8 mouse cellular contexts compared by ENCODE assay signal in the genomic region with DNA sequence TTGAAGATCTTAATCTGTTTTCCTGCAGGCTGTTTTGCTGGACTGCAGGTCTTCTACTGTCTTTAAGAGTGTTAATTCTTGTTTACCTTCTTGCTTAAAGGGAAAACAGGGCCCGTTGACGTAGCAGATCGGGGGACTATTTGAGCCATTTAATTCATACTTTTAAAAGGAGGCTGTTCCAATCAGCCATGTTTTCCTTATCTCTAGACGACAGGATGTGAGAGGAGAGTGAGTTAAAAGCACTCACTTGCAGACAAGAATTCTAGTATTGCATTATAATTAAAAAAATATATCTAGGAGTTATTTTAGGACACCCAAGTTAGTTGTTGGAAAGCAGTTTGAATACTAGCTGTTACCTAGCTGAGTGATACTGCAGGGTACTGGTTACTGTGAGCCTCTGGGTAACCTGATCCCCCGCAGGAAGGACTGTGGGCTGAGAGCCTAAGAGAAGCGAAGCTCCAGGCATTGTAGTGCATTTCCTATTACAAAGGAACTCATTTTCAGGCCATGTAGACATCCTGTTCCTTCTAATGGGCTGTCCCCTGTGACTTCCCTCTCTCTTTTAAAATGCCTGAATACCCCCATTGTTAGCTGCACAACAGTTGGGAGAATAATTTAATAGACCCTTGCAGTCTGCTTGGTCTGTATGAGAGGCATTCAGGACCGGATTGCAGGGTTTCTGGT. TPM values are rescaled to one million over a fixed set of nuclear protein-coding genes. Genes with fewer than 3 reads are reported as not detected.
DNase-seq lines count a peak whose midpoint lies in the region; ATAC-seq and TF ChIP-seq lines count a peak whose summit lies in the region.

No protein-coding gene starts in this region.

- peak overlapping the region; percentile 96 for H3K9ac ChIP-seq in heart, postnatal 0 days (replicated peaks; ENCODE audit: low read depth, low read length)
- H3K9ac ChIP-seq in limb, embryonic 12.5 days (replicated peaks), result peak overlapping the region; percentile 98
- H3K9ac ChIP-seq in midbrain, embryonic 14.5 days (replicated peaks; ENCODE audit: low read length), result peak overlapping the region; percentile 68

- WGBS in heart, postnatal 0 days, result 11% methylated on average over 7 of the region's 7 CpGs
- WGBS in limb, embryonic 12.5 days, result under 1% methylated on average over 7 of the region's 7 CpGs
- 3% methylated on average over 7 of the region's 7 CpGs for WGBS in midbrain, embryonic 14.5 days

- peaks cover 26% of the 10 kb centered on the region for H3K4me1 ChIP-seq in heart, postnatal 0 days (ENCODE audit: control insufficient read depth, insufficient read depth)
- H3K4me1 ChIP-seq in limb, embryonic 12.5 days (replicated peaks), result peaks cover 46% of the 10 kb centered on the region
- peaks cover 36% of the 10 kb centered on the region for H3K4me1 ChIP-seq in midbrain, embryonic 14.5 days (ENCODE audit: control insufficient read depth, insufficient read depth, low read length)

- no peaks in the 10 kb centered on the region for H3K27me3 ChIP-seq in heart, postnatal 0 days (ENCODE audit: control insufficient read depth, insufficient read depth, low read length)
- H3K27me3 ChIP-seq in limb, embryonic 12.5 days, result no peaks in the 10 kb centered on the region
- H3K27me3 ChIP-seq in midbrain, embryonic 14.5 days (ENCODE audit: control insufficient read depth, insufficient read depth, low read length), result peaks cover 21% of the 10 kb centered on the region; the same call in 1 of the 2 replicates

- peak overlapping the region; percentile 99 for H3K27ac ChIP-seq in heart, postnatal 0 days (ENCODE audit: low read depth)
- H3K27ac ChIP-seq in limb, embryonic 12.5 days, result peak overlapping the region; percentile 99
- H3K27ac ChIP-seq in midbrain, embryonic 14.5 days (replicated peaks; ENCODE audit: low read depth, low read length), result peak overlapping the region; percentile 84; the same call in 1 of the 2 replicates

- no peak for TF ChIP-seq CTCF in heart, postnatal 0 days (IDR thresholded peaks at IDR 0.05; ENCODE audit: low read depth)

- TF ChIP-seq EP300 in heart, postnatal 0 days (IDR thresholded peaks at IDR 0.05; ENCODE audit: low read depth), result no peak; the same call in 1 of the 2 replicates

- H3K4me3 ChIP-seq in heart, postnatal 0 days (ENCODE audit: low read depth, low read length), result peak overlapping the region; percentile 92
- peak overlapping the region; percentile 83 for H3K4me3 ChIP-seq in limb, embryonic 12.5 days (replicated peaks)
- H3K4me3 ChIP-seq in midbrain, embryonic 14.5 days (replicated peaks; ENCODE audit: low read depth, low read length), result peak overlapping the region; percentile 60

- ATAC-seq in heart, postnatal 0 days (ENCODE audit: insufficient read depth, low read depth), result no peak
- no peak for ATAC-seq in limb, embryonic 12.5 days (ENCODE audit: insufficient number of reproducible peaks, insufficient read depth, low FRiP score, low TSS enrichment, low read depth)
- ATAC-seq in midbrain, embryonic 14.5 days (ENCODE audit: low FRiP score, low TSS enrichment), result no peak
- ATAC-seq in megakaryocyte progenitor cell, adult 5-6 weeks (replicated peaks; ENCODE audit: poor library complexity), result no peak

- peaks cover 11% of the 10 kb centered on the region for H3K36me3 ChIP-seq in heart, postnatal 0 days (replicated peaks; ENCODE audit: control insufficient read depth, insufficient read depth, low read length)
- H3K36me3 ChIP-seq in limb, embryonic 12.5 days, result peaks cover 7% of the 10 kb centered on the region
- H3K36me3 ChIP-seq in midbrain, embryonic 14.5 days (ENCODE audit: control insufficient read depth, insufficient read depth, low read length), result no peaks in the 10 kb centered on the region

- no peaks in the 10 kb centered on the region for H3K9me3 ChIP-seq in heart, postnatal 0 days (replicated peaks; ENCODE audit: control insufficient read depth, low read length)
- no peaks in the 10 kb centered on the region for H3K9me3 ChIP-seq in limb, embryonic 12.5 days
- H3K9me3 ChIP-seq in midbrain, embryonic 14.5 days (ENCODE audit: control insufficient read depth, low read length), result no peaks in the 10 kb centered on the region

- DNase-seq in layer of hippocampus, adult 9-11 months, result peak; percentile 18
- DNase-seq in layer of hippocampus, adult 8-10 months (ENCODE audit: low spot score in 2 of 2), result no peak
- peak; percentile 82 for DNase-seq in embryo, embryonic 10 days (ENCODE audit: low spot score)
- no peak for DNase-seq in heart, postnatal 0 days (ENCODE audit: low spot score)
- peak; percentile 59 for DNase-seq in midbrain, embryonic 14.5 days
- no peak for DNase-seq in c-Kit-positive CD71-positive TER-119-positive erythroid progenitor cells, embryonic 14.5 days (ENCODE audit: low spot score)

- peak overlapping the region; percentile 95 for H3K4me2 ChIP-seq in heart, postnatal 0 days (ENCODE audit: low read depth, low read length)
- peak overlapping the region; percentile 88 for H3K4me2 ChIP-seq in limb, embryonic 12.5 days
- H3K4me2 ChIP-seq in midbrain, embryonic 14.5 days (ENCODE audit: low read length), result peak overlapping the region; percentile 93

RNA-seq across cellular contexts. Expression of a gene that starts 2.1 kb away (rescaled TPM):
- total RNA-seq in layer of hippocampus, adult 8-10 months (2022), result 10 to 100 TPM; 61.1 to 93.4 (median 75.2) TPM
- total RNA-seq in heart, postnatal 0 days (2014; rRNA removed; ENCODE audit: low replicate concordance), result 59.8 and 73.6 TPM in 2 replicates
- 23.2 and 25.8 TPM in 2 replicates for polyA plus RNA-seq in heart, postnatal 0 days (2015; fragmentation: Nextera tagmentation; extraction: Ambion mirVana)
- polyA plus RNA-seq in limb, embryonic 12.5 days (2016; fragmentation: Nextera tagmentation; extraction: Ambion mirVana), result 117 and 122 TPM in 2 replicates
- polyA plus RNA-seq in midbrain, embryonic 14.5 days (2014; fragmentation: Nextera tagmentation; extraction: Ambion mirVana), result 20.7 and 25.4 TPM in 2 replicates
- total RNA-seq in megakaryocyte progenitor cell, adult 5-6 weeks (2015), result 23.6 and 24.7 TPM in 2 replicates
- 19.7 and 19.9 TPM in 2 replicates for total RNA-seq in megakaryocyte progenitor cell, adult 5-6 weeks (2017)

Comparison
In these comparisons a context has a peak if more than half of its experiments do, and no peak if none do; other contexts are left out.
1. DNase-seq: peak in layer of hippocampus, adult 9-11 months (single experiment), embryo, embryonic 10 days (single experiment) and midbrain, embryonic 14.5 days (single experiment); none in layer of hippocampus, adult 8-10 months (0 of 2), heart, postnatal 0 days (single experiment) and c-Kit-positive CD71-positive TER-119-positive erythroid progenitor cells, embryonic 14.5 days (single experiment).
2. Peak in every context shown above with its lines, with median percentiles within 50 percentile points of each other: H3K27ac ChIP-seq, H3K4me2 ChIP-seq, H3K4me3 ChIP-seq and H3K9ac ChIP-seq.